Mouse (Mus musculus) hematopoietic multipotent progenitor cell, adult 10-12 weeks (in vitro differentiated cells): Measurements from ENCODE around the gene Ubl5. TPM values are rescaled to one million over a fixed set of nuclear protein-coding genes. Genes with fewer than 3 reads are reported as not detected.

Source experiments
- polyA plus RNA-seq: library from polyadenylated mRNA; stranded (reverse); fragments of >175 nt; gene quantifications from 2 replicates; pipeline ENCODE4 v1.2.3, GENCODE M21; 2012; ENCODE audit warnings: low replicate concordance

Ubl5 gene
- polyA plus RNA-seq, result 13.0 and 20.5 TPM in 2 replicates

GRCm38 (mm10) chr9:20642101-20642895 is at the start of gene Ubl5:
TSS of gene Ubl5 (plus strand) at chr9:20642878.

GRCm38 (mm10) chr9:20644360-20645081 is 1.8 kb downstream of the Ubl5 start, which contains the start of gene Fbxl12:
TSS of gene Fbxl12 (minus strand) at chr9:20644767.

GRCm38 (mm10) chr9:20651602-20652259 is 9.1 kb downstream of the Ubl5 start, which contains the start of gene Pin1:
TSS of gene Pin1 (plus strand) at chr9:20652095.

Other genes with a start within 250 kb of the Ubl5 start
- 0.29 and 0.77 TPM in 2 replicates for gene Zfp26, start 182.7 kb upstream of the Ubl5 start, polyA plus RNA-seq
- gene Zfp426, start 150.1 kb upstream of the Ubl5 start, polyA plus RNA-seq, result 6.2 and 8.7 TPM in 2 replicates
- gene Zfp266, start 121.5 kb upstream of the Ubl5 start, polyA plus RNA-seq, result 0.92 and 1.7 TPM in 2 replicates
- gene Zfp846, start 61.6 kb upstream of the Ubl5 start, polyA plus RNA-seq, result 6.8 and 10.8 TPM in 2 replicates
- 38.3 and 85.5 TPM in 2 replicates for gene Fbxl12, start 1.9 kb downstream of the Ubl5 start, polyA plus RNA-seq
- gene Pin1, start 9.2 kb downstream of the Ubl5 start, polyA plus RNA-seq, result 11.2 and 13.1 TPM in 2 replicates
- 0.10 TPM in 1 of 2 replicates, not detected in the other for gene Olfm2, start 103.5 kb downstream of the Ubl5 start, polyA plus RNA-seq
- gene Col5a3, start 172.2 kb downstream of the Ubl5 start, polyA plus RNA-seq, result 0.94 and 1.0 TPM in 2 replicates
- not detected in 2 replicates for gene Rdh8, start 175.6 kb downstream of the Ubl5 start, polyA plus RNA-seq
- 86.0 and 279 TPM in 2 replicates for gene A230050P20Rik, start 225.8 kb downstream of the Ubl5 start, polyA plus RNA-seq
- 2.3 and 3.8 TPM in 2 replicates for gene Angptl6, start 236.8 kb downstream of the Ubl5 start, polyA plus RNA-seq
- 93.7 and 103 TPM in 2 replicates for gene Ppan, start 245.3 kb downstream of the Ubl5 start, polyA plus RNA-seq